Mouse (Mus musculus): ENCODE measurements around the gene Ebi3. TPM values are rescaled to one million over a fixed set of nuclear protein-coding genes. Genes with fewer than 3 reads are reported as not detected.

Ebi3 gene
- polyA plus RNA-seq, 1 experiment from 2014 or later = 2.2 TPM

GRCm38 (mm10) chr17:55969560-55969959 is 17.1 kb downstream of the Ebi3 start:
- Histone ChIP-seq H3K27ac (replicated peaks; ENCODE audit: low read depth, low read length) (no peak overlapping the region), H3K27me3 (ENCODE audit: control insufficient read depth, insufficient read depth, low read length) (peaks cover 3% of the 10 kb centered on the region; the same call in 1 of the 2 replicates), H3K36me3 (replicated peaks; ENCODE audit: control insufficient read depth, insufficient read depth, low read depth, low read length) (no peaks in the 10 kb centered on the region), H3K9me3 (replicated peaks; ENCODE audit: control insufficient read depth, low read length) (no peaks in the 10 kb centered on the region), H3K4me1 (ENCODE audit: control insufficient read depth, insufficient read depth, low read length) (peaks cover 2% of the 10 kb centered on the region), H3K4me3 (ENCODE audit: low read depth, low read length) (no peak overlapping the region), H3K4me2 (ENCODE audit: low read depth, low read length) (no peak overlapping the region), H3K9ac (replicated peaks; ENCODE audit: low read length) (no peak overlapping the region)
- peak; percentile 26; the same call in 1 of the 2 replicates for ATAC-seq (replicated peaks; ENCODE audit: insufficient number of reproducible peaks, low FRiP score, low TSS enrichment, low read depth)
- WGBS = 47% methylated on average over 14 of the region's 14 CpGs
- peak; percentile 28 for DNase-seq (ENCODE audit: low spot score)

GRCm38 (mm10) chr17:55969966-55970891 is 17.8 kb downstream of the Ebi3 start, which contains the start of gene Shd:
TSS of gene Shd (plus strand) at chr17:55970467.
- Histone ChIP-seq H3K36me3 (replicated peaks; ENCODE audit: control insufficient read depth, insufficient read depth, low read depth, low read length) (no peaks in the 10 kb centered on the region), H3K27me3 (ENCODE audit: control insufficient read depth, insufficient read depth, low read length) (peaks cover 3% of the 10 kb centered on the region; the same call in 1 of the 2 replicates), H3K4me2 (ENCODE audit: low read depth, low read length) (peak within 1 kb of the TSS; percentile 81), H3K4me1 (ENCODE audit: control insufficient read depth, insufficient read depth, low read length) (peaks cover 2% of the 10 kb centered on the region), H3K27ac (replicated peaks; ENCODE audit: low read depth, low read length) (peak within 1 kb of the TSS; percentile 22; the same call in 1 of the 2 replicates), H3K4me3 (ENCODE audit: low read depth, low read length) (peak within 1 kb of the TSS; percentile 42), H3K9me3 (replicated peaks; ENCODE audit: control insufficient read depth, low read length) (no peaks in the 10 kb centered on the region), H3K9ac (replicated peaks; ENCODE audit: low read length) (peak within 1 kb of the TSS; percentile 66)
- 6% methylated on average over 55 of the region's 55 CpGs for WGBS
- DNase-seq (ENCODE audit: low spot score) (peak; percentile 65), ATAC-seq (replicated peaks; ENCODE audit: insufficient number of reproducible peaks, low FRiP score, low TSS enrichment, low read depth) (peak; percentile 66)

GRCm38 (mm10) chr17:55971453-55971852 is 19.0 kb downstream of the Ebi3 start:
- H3K9ac ChIP-seq (replicated peaks; ENCODE audit: low read length) = peak overlapping the region; percentile 66
- H3K27me3 ChIP-seq (ENCODE audit: control insufficient read depth, insufficient read depth, low read length) = peaks cover 3% of the 10 kb centered on the region; the same call in 1 of the 2 replicates
- no peaks in the 10 kb centered on the region for H3K36me3 ChIP-seq (replicated peaks; ENCODE audit: control insufficient read depth, insufficient read depth, low read depth, low read length)
- H3K9me3 ChIP-seq (replicated peaks; ENCODE audit: control insufficient read depth, low read length) = no peaks in the 10 kb centered on the region
- peak overlapping the region; percentile 81 for H3K4me2 ChIP-seq (ENCODE audit: low read depth, low read length)
- peaks cover 2% of the 10 kb centered on the region for H3K4me1 ChIP-seq (ENCODE audit: control insufficient read depth, insufficient read depth, low read length)
- H3K4me3 ChIP-seq (ENCODE audit: low read depth, low read length) = peak overlapping the region; percentile 42
- DNase-seq (ENCODE audit: low spot score) = no peak
- no peak overlapping the region for H3K27ac ChIP-seq (replicated peaks; ENCODE audit: low read depth, low read length)
- 21% methylated on average over 22 of the region's 22 CpGs for WGBS
- ATAC-seq (replicated peaks; ENCODE audit: insufficient number of reproducible peaks, low FRiP score, low TSS enrichment, low read depth) = no peak

GRCm38 (mm10) chr17:55976255-55976862 is 23.9 kb downstream of the Ebi3 start:
- ATAC-seq (replicated peaks; ENCODE audit: insufficient number of reproducible peaks, low FRiP score, low TSS enrichment, low read depth) = peak; percentile 64; the same call in 1 of the 2 replicates
- DNase-seq (ENCODE audit: low spot score) = peak; percentile 78
- Histone ChIP-seq H3K27me3 (ENCODE audit: control insufficient read depth, insufficient read depth, low read length) (peaks cover 2% of the 10 kb centered on the region; the same call in 1 of the 2 replicates), H3K4me2 (ENCODE audit: low read depth, low read length) (no peak overlapping the region), H3K4me1 (ENCODE audit: control insufficient read depth, insufficient read depth, low read length) (no peaks in the 10 kb centered on the region; the same call in 1 of the 2 replicates), H3K9ac (replicated peaks; ENCODE audit: low read length) (no peak overlapping the region), H3K9me3 (replicated peaks; ENCODE audit: control insufficient read depth, low read length) (no peaks in the 10 kb centered on the region), H3K36me3 (replicated peaks; ENCODE audit: control insufficient read depth, insufficient read depth, low read depth, low read length) (no peaks in the 10 kb centered on the region), H3K27ac (replicated peaks; ENCODE audit: low read depth, low read length) (no peak overlapping the region), H3K4me3 (ENCODE audit: low read depth, low read length) (no peak overlapping the region)
- 17% methylated on average over 13 of the region's 13 CpGs for WGBS

GRCm38 (mm10) chr17:55977301-55977700 is 24.9 kb downstream of the Ebi3 start:
- H3K36me3 ChIP-seq (replicated peaks; ENCODE audit: control insufficient read depth, insufficient read depth, low read depth, low read length) = no peaks in the 10 kb centered on the region
- no peak for DNase-seq (ENCODE audit: low spot score)
- no peaks in the 10 kb centered on the region for H3K9me3 ChIP-seq (replicated peaks; ENCODE audit: control insufficient read depth, low read length)
- no peaks in the 10 kb centered on the region for H3K4me1 ChIP-seq (ENCODE audit: control insufficient read depth, insufficient read depth, low read length)
- ATAC-seq (replicated peaks; ENCODE audit: insufficient number of reproducible peaks, low FRiP score, low TSS enrichment, low read depth) = no peak
- no peak overlapping the region for H3K27ac ChIP-seq (replicated peaks; ENCODE audit: low read depth, low read length)
- H3K9ac ChIP-seq (replicated peaks; ENCODE audit: low read length) = no peak overlapping the region; the same call in 1 of the 2 replicates
- no peaks in the 10 kb centered on the region; the same call in 1 of the 2 replicates for H3K27me3 ChIP-seq (ENCODE audit: control insufficient read depth, insufficient read depth, low read length)
- H3K4me3 ChIP-seq (ENCODE audit: low read depth, low read length) = no peak overlapping the region
- WGBS = 54% methylated on average over 3 of the region's 3 CpGs
- no peak overlapping the region for H3K4me2 ChIP-seq (ENCODE audit: low read depth, low read length)

- H3K4me3 ChIP-seq (ENCODE audit: low read depth, low read length) = peak within 1 kb of the TSS; percentile 67
- no peaks in the 10 kb centered on the region for H3K36me3 ChIP-seq (replicated peaks; ENCODE audit: control insufficient read depth, insufficient read depth, low read depth, low read length)
- H3K9ac ChIP-seq (replicated peaks; ENCODE audit: low read length) = peak within 1 kb of the TSS; percentile 78
- H3K27me3 ChIP-seq (ENCODE audit: control insufficient read depth, insufficient read depth, low read length) = no peaks in the 10 kb centered on the region
- peak; percentile 84 for DNase-seq (ENCODE audit: low spot score)
- peak; percentile 74 for ATAC-seq (replicated peaks; ENCODE audit: insufficient number of reproducible peaks, low FRiP score, low TSS enrichment, low read depth)
- H3K9me3 ChIP-seq (replicated peaks; ENCODE audit: control insufficient read depth, low read length) = no peaks in the 10 kb centered on the region
- no peaks in the 10 kb centered on the region for H3K4me1 ChIP-seq (ENCODE audit: control insufficient read depth, insufficient read depth, low read length)
- WGBS = 9% methylated on average over 33 of the region's 35 CpGs
- H3K27ac ChIP-seq (replicated peaks; ENCODE audit: low read depth, low read length) = no peak within 1 kb of the TSS
- peak within 1 kb of the TSS; percentile 54 for H3K4me2 ChIP-seq (ENCODE audit: low read depth, low read length)
These were observed 33.9 kb downstream of the Ebi3 start, which contains the start of gene Fsd1 for GRCm38 (mm10) chr17:55986030-55986961. TSS of gene Fsd1 (plus strand) at chr17:55986509.

- ATAC-seq (replicated peaks; ENCODE audit: insufficient number of reproducible peaks, low FRiP score, low TSS enrichment, low read depth) = 0 out of 2 replicates have a peak, but pooled peaks have one; percentile 21
- H3K9me3 ChIP-seq (replicated peaks; ENCODE audit: control insufficient read depth, low read length) = no peaks in the 10 kb centered on the region
- H3K4me1 ChIP-seq (ENCODE audit: control insufficient read depth, insufficient read depth, low read length) = no peaks in the 10 kb centered on the region
- H3K27ac ChIP-seq (replicated peaks; ENCODE audit: low read depth, low read length) = no peak overlapping the region
- H3K9ac ChIP-seq (replicated peaks; ENCODE audit: low read length) = no peak overlapping the region
- no peaks in the 10 kb centered on the region for H3K27me3 ChIP-seq (ENCODE audit: control insufficient read depth, insufficient read depth, low read length)
- H3K4me3 ChIP-seq (ENCODE audit: low read depth, low read length) = no peak overlapping the region
- H3K36me3 ChIP-seq (replicated peaks; ENCODE audit: control insufficient read depth, insufficient read depth, low read depth, low read length) = peaks cover 3% of the 10 kb centered on the region; the same call in 1 of the 2 replicates
- DNase-seq (ENCODE audit: low spot score) = no peak
- H3K4me2 ChIP-seq (ENCODE audit: low read depth, low read length) = no peak overlapping the region
- 80% methylated on average over 8 of the region's 8 CpGs for WGBS
These were observed 37.9 kb downstream of the Ebi3 start for GRCm38 (mm10) chr17:55990278-55990898.
